Mouse (Mus musculus): ENCODE measurements around the gene Crip1. TPM values are rescaled to one million over a fixed set of nuclear protein-coding genes. Genes with fewer than 3 reads are reported as not detected.
"Not testable (repeated sequence)": the region's sequence is repeated elsewhere in the genome, so short reads cannot be mapped to it uniquely, and the experiment has no call there.

The Crip1 gene
- polyA plus RNA-seq, 1 experiment, result 127 TPM

GRCm38 (mm10) chr12:113168031-113168536, 22.0 kb downstream of the Crip1 start:
- no peak overlapping the region for H3K4me3 ChIP-seq (ENCODE audit: insufficient read depth, low read depth, low read length)
- no peaks in the 10 kb centered on the region for H3K4me1 ChIP-seq (ENCODE audit: control insufficient read depth, insufficient read depth, insufficient read length, low read length)
- H3K27ac ChIP-seq (replicated peaks; ENCODE audit: low read depth, low read length), result no peak overlapping the region

DNA sequence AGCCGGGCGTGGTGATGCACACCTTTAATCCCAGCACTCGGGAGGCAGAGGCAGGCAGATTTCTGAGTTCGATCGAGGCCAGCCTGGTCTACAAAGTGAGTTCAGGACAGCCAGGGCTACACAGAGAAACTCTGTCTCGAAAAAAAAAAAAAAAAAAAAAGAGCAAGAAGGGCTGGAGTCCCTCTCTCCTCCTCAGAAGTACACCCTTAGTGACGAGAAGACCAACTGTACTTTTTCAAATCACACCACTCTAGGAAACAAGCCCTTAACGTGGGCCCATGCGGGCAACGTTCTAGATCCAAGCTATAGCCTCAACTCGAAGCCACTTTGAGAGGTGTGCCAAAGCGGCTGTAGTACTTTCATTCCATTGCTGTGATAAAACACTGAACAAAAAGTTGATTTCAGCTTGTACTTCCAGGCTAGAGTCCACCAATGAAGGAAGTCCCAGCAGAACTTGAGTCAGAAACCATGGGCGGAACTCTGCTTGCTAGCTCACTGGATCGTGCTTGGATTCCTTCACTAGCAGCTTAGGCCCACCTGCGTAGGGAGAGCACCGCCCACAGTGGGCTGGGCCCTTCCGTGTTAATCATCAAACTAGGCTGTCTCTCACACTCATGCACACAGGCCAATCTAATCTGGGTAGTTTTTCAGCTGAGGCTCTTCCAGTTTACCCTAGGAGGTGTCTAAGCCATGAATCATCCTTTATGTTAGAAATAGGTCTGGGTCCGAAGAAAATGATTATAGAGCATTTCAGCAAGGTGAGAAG, 31.0 kb downstream of the Crip1 start:
- Histone ChIP-seq H3K4me1 (ENCODE audit: control insufficient read depth, insufficient read depth, insufficient read length, low read length) (no peaks in the 10 kb centered on the region), H3K27ac (replicated peaks; ENCODE audit: low read depth, low read length) (no peak overlapping the region), H3K4me3 (ENCODE audit: insufficient read depth, low read depth, low read length) (no peak overlapping the region)

- Histone ChIP-seq H3K4me3 (ENCODE audit: insufficient read depth, low read depth, low read length) (no peak overlapping the region), H3K4me1 (ENCODE audit: control insufficient read depth, insufficient read depth, insufficient read length, low read length) (no peaks in the 10 kb centered on the region), H3K27ac (replicated peaks; ENCODE audit: low read depth, low read length) (no peak overlapping the region)
Measured at GRCm38 (mm10) chr12:113181020-113181419, 34.9 kb downstream of the Crip1 start.

GRCm38 (mm10) chr12:113184945-113185344, 38.8 kb downstream of the Crip1 start:
- H3K4me1 ChIP-seq (ENCODE audit: control insufficient read depth, insufficient read depth, insufficient read length, low read length), result peaks cover 4% of the 10 kb centered on the region; the same call in 1 of the 2 replicates
- no peak overlapping the region for H3K27ac ChIP-seq (replicated peaks; ENCODE audit: low read depth, low read length)
- H3K4me3 ChIP-seq (ENCODE audit: insufficient read depth, low read depth, low read length), result no peak overlapping the region

DNA sequence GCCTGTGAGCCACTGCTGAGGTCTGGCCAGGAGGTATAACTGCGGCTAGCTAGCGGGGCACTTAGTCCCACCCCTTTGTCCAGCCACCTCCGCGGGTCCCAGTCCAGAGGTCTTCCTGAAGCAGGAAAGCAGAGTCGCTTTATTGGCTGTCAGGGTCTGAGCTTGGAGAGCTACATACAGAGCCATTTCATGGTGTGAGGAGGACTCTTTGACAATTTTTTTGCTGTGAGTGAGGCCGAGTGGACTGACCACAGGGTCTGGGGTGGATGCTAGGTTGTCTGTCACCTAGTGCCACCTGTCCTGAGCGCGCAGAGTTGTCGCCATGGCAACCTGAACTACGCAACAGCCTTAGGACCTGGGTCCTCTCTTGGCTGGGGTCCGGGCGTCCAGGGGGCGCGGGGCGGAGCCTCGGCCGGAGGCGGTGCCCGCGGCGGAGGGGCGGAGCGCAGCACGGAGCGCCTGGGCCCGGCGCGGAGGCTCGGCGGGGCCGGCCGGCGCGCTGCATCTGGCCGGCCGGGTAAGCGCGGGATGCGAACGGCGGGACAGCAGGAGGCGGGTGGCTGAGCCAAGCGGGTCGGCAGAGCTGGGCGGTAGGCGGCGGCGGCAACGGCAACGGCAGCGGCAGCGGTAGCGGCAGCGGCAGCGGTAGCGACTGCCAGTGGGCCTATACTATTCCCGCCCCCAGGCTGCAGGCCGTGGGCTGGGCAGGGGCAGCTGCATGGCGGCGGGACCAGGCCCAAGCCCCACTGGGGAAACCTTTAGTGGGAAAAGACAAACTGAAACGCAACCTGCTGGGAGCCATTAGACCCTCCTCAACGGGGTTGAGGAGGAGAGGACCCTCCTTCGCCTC, 39.6 kb downstream of the Crip1 start, which contains the start of gene Tmem121:
TSS of gene Tmem121 (plus strand) at position 489 of the 850 bp plus-strand sequence.
- peak within 1 kb of the TSS; percentile 36 for H3K4me3 ChIP-seq (ENCODE audit: insufficient read depth, low read depth, low read length)
- peaks cover 4% of the 10 kb centered on the region; the same call in 1 of the 2 replicates for H3K4me1 ChIP-seq (ENCODE audit: control insufficient read depth, insufficient read depth, insufficient read length, low read length)
- no peak within 1 kb of the TSS for H3K27ac ChIP-seq (replicated peaks; ENCODE audit: low read depth, low read length)

DNA sequence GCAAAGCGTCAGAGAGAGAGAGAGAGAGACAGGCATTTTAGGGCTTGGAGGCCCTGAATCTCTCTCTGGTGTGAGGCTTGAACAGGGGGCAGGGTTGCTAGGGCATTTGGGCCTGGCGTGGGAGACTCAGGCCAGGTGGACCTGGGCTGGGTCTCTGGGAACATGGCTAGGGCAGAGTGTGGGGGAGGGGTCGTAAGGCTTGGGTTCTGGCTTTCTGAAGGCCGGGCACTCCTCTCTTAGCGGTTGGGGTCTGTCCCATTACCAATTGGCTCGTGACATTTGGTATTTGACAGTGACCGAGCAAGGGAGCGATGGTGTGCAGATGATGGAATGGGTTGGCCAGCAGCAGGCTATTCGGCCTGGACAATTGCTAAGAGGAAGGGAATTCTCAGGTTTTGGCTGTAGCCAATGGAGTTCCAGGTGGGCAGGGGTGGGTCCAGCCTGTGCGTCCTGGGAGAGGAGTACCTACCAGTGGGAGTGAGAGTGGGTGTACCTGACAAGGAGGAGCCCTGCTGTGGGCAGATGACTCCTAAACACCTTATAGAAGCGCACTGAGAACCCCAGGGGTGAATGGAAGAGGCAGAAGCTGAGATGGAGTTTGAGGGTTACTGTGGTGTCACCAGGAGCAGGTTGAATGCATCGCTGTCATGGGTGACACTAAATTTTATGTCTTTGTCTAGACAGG, 40.4 kb downstream of the Crip1 start:
- Histone ChIP-seq H3K27ac (replicated peaks; ENCODE audit: low read depth, low read length) (no peak overlapping the region), H3K4me1 (ENCODE audit: control insufficient read depth, insufficient read depth, insufficient read length, low read length) (peaks cover 4% of the 10 kb centered on the region; the same call in 1 of the 2 replicates), H3K4me3 (ENCODE audit: insufficient read depth, low read depth, low read length) (peak overlapping the region; percentile 36; the same call in 1 of the 2 replicates)

DNA sequence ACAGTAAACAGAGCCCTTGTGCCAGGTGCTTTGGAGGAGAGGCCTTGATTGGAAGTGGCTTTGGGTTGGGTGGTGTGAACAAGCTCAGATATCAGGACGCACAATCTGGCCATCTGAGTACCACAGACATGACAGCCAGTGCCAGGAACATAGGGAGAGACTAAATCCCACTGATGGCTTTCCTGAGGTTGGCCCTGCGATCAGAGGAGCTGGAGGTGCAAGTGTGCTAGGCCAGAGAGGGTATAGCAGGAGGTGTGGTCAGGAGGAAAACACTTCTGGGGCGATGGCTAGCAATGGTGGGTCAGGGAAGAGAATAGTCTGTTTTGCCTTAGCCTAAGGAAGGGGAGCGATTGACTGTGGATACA, 40.9 kb downstream of the Crip1 start:
- Histone ChIP-seq H3K4me1 (ENCODE audit: control insufficient read depth, insufficient read depth, insufficient read length, low read length) (peaks cover 4% of the 10 kb centered on the region; the same call in 1 of the 2 replicates), H3K4me3 (ENCODE audit: insufficient read depth, low read depth, low read length) (no peak overlapping the region), H3K27ac (replicated peaks; ENCODE audit: low read depth, low read length) (no peak overlapping the region)

GRCm38 (mm10) chr12:113187584-113188295, 41.6 kb downstream of the Crip1 start:
- Histone ChIP-seq H3K4me1 (ENCODE audit: control insufficient read depth, insufficient read depth, insufficient read length, low read length) (peaks cover 4% of the 10 kb centered on the region; the same call in 1 of the 2 replicates), H3K27ac (replicated peaks; ENCODE audit: low read depth, low read length) (no peak overlapping the region), H3K4me3 (ENCODE audit: insufficient read depth, low read depth, low read length) (peak overlapping the region; percentile 6; the same call in 1 of the 2 replicates)

GRCm38 (mm10) chr12:113188349-113189055, 42.4 kb downstream of the Crip1 start:
- Histone ChIP-seq H3K27ac (replicated peaks; ENCODE audit: low read depth, low read length) (no peak overlapping the region), H3K4me1 (ENCODE audit: control insufficient read depth, insufficient read depth, insufficient read length, low read length) (peaks cover 4% of the 10 kb centered on the region; the same call in 1 of the 2 replicates), H3K4me3 (ENCODE audit: insufficient read depth, low read depth, low read length) (no peak overlapping the region)

DNA sequence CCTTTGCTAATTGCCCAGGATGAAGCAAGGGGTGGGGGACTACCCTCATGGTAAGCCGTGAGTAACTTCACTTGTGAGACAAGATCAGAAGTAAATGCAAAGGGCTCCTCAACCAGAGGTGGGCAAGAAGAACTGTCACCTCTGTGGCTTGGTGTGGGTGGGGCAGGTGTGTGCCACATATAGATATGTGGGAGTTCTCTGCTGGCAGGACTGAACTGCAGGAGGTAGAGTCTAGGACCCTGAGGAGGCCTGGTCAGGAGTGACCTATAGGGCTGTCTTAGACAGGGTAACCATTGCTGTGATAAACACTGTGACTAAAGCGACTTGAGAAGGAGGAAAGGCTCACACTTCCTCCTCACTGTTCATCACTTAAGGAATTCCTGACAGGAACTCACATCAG, 47.3 kb downstream of the Crip1 start:
- Histone ChIP-seq H3K4me3 (ENCODE audit: insufficient read depth, low read depth, low read length) (no peak overlapping the region), H3K27ac (replicated peaks; ENCODE audit: low read depth, low read length) (no peak overlapping the region), H3K4me1 (ENCODE audit: control insufficient read depth, insufficient read depth, insufficient read length, low read length) (no peaks in the 10 kb centered on the region)

DNA sequence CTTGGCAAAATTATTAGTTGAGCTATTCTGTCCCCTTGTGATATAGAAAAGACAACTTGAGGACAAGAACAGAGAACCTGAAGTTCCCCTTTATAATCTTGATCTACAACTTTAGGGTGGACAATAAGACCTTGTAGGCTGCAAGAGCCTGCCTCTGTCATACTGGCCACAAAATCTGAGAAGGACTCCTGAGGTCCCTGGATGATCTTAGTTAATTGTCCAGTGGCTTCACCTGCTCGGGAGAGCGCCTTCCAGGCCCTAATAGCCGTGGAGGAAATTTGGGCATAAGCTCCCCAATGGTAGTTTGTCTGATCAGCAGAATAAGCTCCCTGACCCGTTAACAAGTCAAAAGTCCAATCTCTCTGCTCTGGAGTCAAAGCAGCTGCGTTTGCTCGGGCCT, 53.0 kb downstream of the Crip1 start:
- H3K4me1 ChIP-seq (ENCODE audit: control insufficient read depth, insufficient read depth, insufficient read length, low read length); H3K27ac ChIP-seq (replicated peaks; ENCODE audit: low read depth, low read length); H3K4me3 ChIP-seq (ENCODE audit: insufficient read depth, low read depth, low read length): not testable (repeated sequence)

DNA sequence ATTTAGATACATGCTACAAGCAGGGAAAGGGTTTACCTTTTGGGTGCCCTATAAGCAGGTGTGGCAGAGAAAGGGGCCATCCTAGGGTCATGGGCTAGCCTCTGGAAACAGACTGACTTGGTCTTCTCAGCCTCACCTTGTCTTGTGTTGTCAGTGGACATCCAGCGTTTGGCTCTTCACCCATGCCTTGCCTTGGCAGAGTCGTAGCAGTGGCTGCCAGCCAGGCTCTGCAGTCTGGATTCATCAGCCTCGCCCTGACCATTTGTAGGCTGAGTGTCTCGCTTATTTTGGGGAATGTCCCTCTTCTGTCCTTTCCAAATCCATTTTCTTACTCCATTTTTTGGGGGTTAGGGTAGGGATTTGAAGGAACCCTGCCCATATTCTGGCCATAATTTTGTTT, 55.2 kb downstream of the Crip1 start:
- H3K4me3 ChIP-seq (ENCODE audit: insufficient read depth, low read depth, low read length), result no peak overlapping the region
- no peak overlapping the region for H3K27ac ChIP-seq (replicated peaks; ENCODE audit: low read depth, low read length)

DNA sequence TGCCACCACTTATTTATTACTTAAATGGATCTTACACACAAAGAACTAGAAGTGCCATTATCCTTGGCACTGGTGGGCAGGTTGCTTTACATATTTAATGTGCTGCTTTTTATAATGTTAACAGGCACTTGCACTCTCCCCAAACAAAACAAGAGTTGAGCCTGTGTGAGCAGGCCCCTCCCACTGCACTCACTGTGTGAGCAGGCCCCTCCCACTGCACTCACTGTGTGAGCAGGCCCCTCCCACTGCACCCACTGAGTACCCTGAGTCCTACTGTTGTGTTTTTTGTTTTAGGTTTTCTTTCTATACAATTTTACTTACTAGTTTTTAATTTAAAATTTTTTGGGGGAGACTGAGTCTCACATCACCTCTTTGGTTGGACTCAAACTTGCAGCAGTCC, 55.9 kb downstream of the Crip1 start:
- Histone ChIP-seq H3K4me1 (ENCODE audit: control insufficient read depth, insufficient read depth, insufficient read length, low read length) (no peaks in the 10 kb centered on the region), H3K27ac (replicated peaks; ENCODE audit: low read depth, low read length) (no peak overlapping the region), H3K4me3 (ENCODE audit: insufficient read depth, low read depth, low read length) (no peak overlapping the region)

More for the DNA sequence above, 55.2 kb downstream of the Crip1 start:
- no peaks in the 10 kb centered on the region for H3K4me1 ChIP-seq (ENCODE audit: control insufficient read depth, insufficient read depth, insufficient read length, low read length)
